Mouse (Mus musculus): ENCODE measurements around the gene 4930550C14Rik. TPM values are rescaled to one million over a fixed set of nuclear protein-coding genes. Genes with fewer than 3 reads are reported as not detected.

The 4930550C14Rik gene
- polyA plus RNA-seq, 1 experiment from 2014 or later: 0.16 TPM

DNA sequence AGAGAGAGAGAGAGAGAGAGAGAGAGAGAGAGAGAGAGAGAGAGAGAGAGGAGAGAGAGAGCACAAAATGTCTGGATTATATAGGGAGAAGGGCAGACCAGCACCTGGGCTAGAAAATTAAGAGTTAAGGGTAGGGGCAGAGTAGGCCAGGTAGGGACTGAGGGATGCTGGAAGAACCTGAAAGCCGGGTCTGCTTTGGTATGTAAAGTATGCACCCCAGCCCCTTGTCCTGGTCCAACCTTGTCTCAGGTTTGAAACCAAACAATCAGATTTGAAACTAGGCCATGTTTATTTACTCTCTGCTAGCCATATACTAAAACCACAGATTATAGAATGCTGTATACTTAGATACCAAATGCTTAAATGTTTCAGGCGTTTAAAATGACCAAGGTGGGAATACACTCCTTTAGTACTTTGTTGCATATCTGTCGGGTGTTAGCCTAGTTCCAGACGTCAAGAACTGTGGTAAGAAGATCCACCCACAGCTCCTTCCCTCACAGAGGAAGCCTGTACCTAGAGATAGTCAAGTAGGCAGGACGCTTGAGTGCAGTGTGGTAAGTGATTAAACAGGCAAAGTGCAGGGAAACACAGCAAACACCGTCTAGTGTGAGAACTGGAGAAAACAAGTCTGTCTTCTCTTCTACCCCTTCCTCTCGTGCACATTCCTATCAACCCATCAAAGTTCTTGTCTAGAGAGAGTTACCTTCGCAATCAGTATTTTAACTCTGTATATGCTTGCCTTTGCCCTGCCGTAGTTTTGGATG, 20.2 kb downstream of the 4930550C14Rik start:
- WGBS: 84% methylated on average over 9 of the region's 9 CpGs
- Histone ChIP-seq H3K27ac (ENCODE audit: low read depth, low read length) (no peak overlapping the region), H3K9me3 (ENCODE audit: control insufficient read depth, low read length) (no peaks in the 10 kb centered on the region), H3K9ac (replicated peaks; ENCODE audit: low read depth, low read length) (no peak overlapping the region), H3K4me1 (ENCODE audit: control insufficient read depth, insufficient read depth, low read length) (no peaks in the 10 kb centered on the region), H3K4me2 (ENCODE audit: low read depth, low read length) (no peak overlapping the region), H3K4me3 (ENCODE audit: low read depth, low read length) (no peak overlapping the region), H3K27me3 (ENCODE audit: control insufficient read depth, insufficient read depth, low read length) (no peaks in the 10 kb centered on the region), H3K36me3 (ENCODE audit: control insufficient read depth, insufficient read depth, low read length) (no peaks in the 10 kb centered on the region)
- no peak for ATAC-seq (ENCODE audit: low read depth)

DNA sequence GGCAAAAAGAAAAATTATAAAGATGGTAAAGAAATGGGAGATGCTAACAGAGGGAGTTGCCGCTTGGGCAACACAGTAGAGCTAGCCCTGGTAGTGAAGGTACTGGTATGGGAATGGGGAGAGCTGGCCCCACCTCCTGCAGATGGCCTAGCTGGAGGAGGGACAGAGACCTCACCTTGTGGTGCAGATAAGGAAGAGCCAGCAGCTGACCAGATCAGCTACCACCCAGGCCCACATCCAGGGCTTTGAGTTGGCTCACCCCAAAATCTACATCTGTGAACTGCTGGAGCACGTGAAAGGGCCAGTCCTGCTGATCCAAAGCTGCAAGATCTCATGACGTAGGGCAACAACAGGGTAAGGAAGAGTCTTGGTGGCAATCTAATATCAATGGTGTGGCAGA, 24.6 kb downstream of the 4930550C14Rik start:
- no peaks in the 10 kb centered on the region for H3K9me3 ChIP-seq (ENCODE audit: control insufficient read depth, low read length)
- no peaks in the 10 kb centered on the region for H3K4me1 ChIP-seq (ENCODE audit: control insufficient read depth, insufficient read depth, low read length)
- H3K4me3 ChIP-seq (ENCODE audit: low read depth, low read length): no peak overlapping the region
- 92% methylated on average over 3 of the region's 3 CpGs for WGBS
- no peaks in the 10 kb centered on the region for H3K36me3 ChIP-seq (ENCODE audit: control insufficient read depth, insufficient read depth, low read length)
- no peak overlapping the region for H3K4me2 ChIP-seq (ENCODE audit: low read depth, low read length)
- H3K27me3 ChIP-seq (ENCODE audit: control insufficient read depth, insufficient read depth, low read length): no peaks in the 10 kb centered on the region
- H3K9ac ChIP-seq (replicated peaks; ENCODE audit: low read depth, low read length): no peak overlapping the region
- no peak for ATAC-seq (ENCODE audit: low read depth)
- no peak overlapping the region for H3K27ac ChIP-seq (ENCODE audit: low read depth, low read length)

DNA sequence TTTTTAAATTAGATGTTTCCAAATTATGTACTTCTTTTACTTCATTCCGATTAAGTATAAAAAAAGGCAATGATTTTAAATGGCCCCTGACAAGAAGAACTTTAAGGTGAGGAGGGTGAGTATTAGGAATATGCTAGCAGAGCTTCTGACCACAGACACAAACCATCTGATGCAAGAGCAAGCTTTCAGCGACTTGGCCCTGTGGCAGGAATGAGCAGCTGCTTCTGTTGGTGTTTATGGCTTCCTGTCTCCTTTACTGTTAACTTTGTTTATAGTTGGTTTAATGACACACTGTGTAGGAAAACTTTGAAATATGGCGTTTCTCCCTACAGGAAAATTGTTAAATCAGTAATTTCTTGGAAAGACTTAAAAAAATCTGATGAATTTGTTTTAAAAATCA, 25.5 kb downstream of the 4930550C14Rik start:
- Histone ChIP-seq H3K27me3 (ENCODE audit: control insufficient read depth, insufficient read depth, low read length) (no peaks in the 10 kb centered on the region), H3K4me2 (ENCODE audit: low read depth, low read length) (no peak overlapping the region), H3K9ac (replicated peaks; ENCODE audit: low read depth, low read length) (no peak overlapping the region), H3K36me3 (ENCODE audit: control insufficient read depth, insufficient read depth, low read length) (no peaks in the 10 kb centered on the region), H3K9me3 (ENCODE audit: control insufficient read depth, low read length) (no peaks in the 10 kb centered on the region), H3K4me3 (ENCODE audit: low read depth, low read length) (no peak overlapping the region), H3K27ac (ENCODE audit: low read depth, low read length) (no peak overlapping the region), H3K4me1 (ENCODE audit: control insufficient read depth, insufficient read depth, low read length) (no peaks in the 10 kb centered on the region)
- ATAC-seq (ENCODE audit: low read depth): no peak
- WGBS: 70% methylated on average over 3 of the region's 3 CpGs

DNA sequence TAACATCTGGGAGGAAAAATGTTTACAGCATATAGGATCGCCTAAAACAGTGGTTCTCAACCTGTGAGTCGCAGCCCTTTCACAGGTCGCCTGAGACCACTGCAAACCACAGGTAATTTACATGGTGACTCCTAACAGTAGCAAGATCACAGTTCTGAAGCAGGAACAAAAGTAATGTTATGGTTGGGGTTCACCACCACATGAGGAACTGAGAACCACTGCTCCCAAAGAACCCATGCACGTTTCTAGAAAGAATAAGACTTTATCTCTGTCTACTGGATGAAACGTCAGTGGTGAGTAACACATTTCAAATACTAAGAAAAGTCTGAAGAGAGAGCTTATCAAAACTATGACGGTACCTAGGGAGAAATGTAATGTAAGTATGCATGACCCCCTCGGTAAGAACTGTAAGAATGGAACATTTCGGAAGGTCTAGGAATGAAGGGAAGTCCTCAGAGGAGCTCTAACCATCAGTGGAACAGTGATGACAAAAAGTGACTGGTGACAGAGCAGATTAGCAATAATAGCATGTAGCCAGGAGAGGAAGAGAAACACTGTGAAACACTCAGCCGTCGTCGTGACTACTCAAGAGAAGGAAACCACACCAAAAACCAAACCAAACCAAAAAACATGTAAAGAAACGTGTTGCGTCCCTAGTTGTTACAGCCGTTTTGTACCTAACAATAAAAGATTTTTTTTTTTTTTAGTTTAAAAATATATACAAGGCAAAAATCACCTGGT, 33.9 kb downstream of the 4930550C14Rik start:
- no peak overlapping the region for H3K4me2 ChIP-seq (ENCODE audit: low read depth, low read length)
- no peaks in the 10 kb centered on the region for H3K9me3 ChIP-seq (ENCODE audit: control insufficient read depth, low read length)
- no peak overlapping the region for H3K4me3 ChIP-seq (ENCODE audit: low read depth, low read length)
- 91% methylated on average over 14 of the region's 14 CpGs for WGBS
- H3K4me1 ChIP-seq (ENCODE audit: control insufficient read depth, insufficient read depth, low read length): no peaks in the 10 kb centered on the region
- ATAC-seq (ENCODE audit: low read depth): no peak
- H3K36me3 ChIP-seq (ENCODE audit: control insufficient read depth, insufficient read depth, low read length): peaks cover 5% of the 10 kb centered on the region; the same call in 1 of the 2 replicates
- no peaks in the 10 kb centered on the region for H3K27me3 ChIP-seq (ENCODE audit: control insufficient read depth, insufficient read depth, low read length)
- no peak overlapping the region for H3K9ac ChIP-seq (replicated peaks; ENCODE audit: low read depth, low read length)
- no peak overlapping the region for H3K27ac ChIP-seq (ENCODE audit: low read depth, low read length)

DNA sequence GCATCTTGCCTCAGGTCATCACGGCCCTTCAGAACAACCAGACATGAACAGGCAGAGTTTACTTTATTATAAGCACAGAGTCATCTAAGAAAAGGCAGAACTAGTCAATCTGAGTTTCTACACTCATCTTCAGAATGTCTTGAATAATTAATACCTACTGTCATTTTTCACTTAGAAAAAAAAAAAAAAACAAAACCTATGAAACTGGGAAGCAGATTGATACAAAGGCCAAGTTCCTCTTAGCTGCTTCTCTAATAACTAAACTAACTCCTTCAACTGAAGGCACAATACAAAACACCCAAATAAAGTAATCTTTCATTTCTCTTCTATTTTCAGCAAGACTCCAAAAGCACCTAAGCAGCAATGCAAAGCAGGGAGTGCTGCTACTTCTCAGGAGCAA, 48.5 kb downstream of the 4930550C14Rik start:
- no peaks in the 10 kb centered on the region for H3K9me3 ChIP-seq (ENCODE audit: control insufficient read depth, low read length)
- H3K27ac ChIP-seq (ENCODE audit: low read depth, low read length): no peak overlapping the region
- no peak overlapping the region for H3K4me3 ChIP-seq (ENCODE audit: low read depth, low read length)
- no peaks in the 10 kb centered on the region for H3K27me3 ChIP-seq (ENCODE audit: control insufficient read depth, insufficient read depth, low read length)
- no peak overlapping the region for H3K9ac ChIP-seq (replicated peaks; ENCODE audit: low read depth, low read length)
- H3K4me2 ChIP-seq (ENCODE audit: low read depth, low read length): no peak overlapping the region
- H3K4me1 ChIP-seq (ENCODE audit: control insufficient read depth, insufficient read depth, low read length): no peaks in the 10 kb centered on the region
- no peak for ATAC-seq (ENCODE audit: low read depth)
- 95% methylated on average over 1 of the region's 1 CpGs for WGBS
- H3K36me3 ChIP-seq (ENCODE audit: control insufficient read depth, insufficient read depth, low read length): peaks cover 27% of the 10 kb centered on the region

DNA sequence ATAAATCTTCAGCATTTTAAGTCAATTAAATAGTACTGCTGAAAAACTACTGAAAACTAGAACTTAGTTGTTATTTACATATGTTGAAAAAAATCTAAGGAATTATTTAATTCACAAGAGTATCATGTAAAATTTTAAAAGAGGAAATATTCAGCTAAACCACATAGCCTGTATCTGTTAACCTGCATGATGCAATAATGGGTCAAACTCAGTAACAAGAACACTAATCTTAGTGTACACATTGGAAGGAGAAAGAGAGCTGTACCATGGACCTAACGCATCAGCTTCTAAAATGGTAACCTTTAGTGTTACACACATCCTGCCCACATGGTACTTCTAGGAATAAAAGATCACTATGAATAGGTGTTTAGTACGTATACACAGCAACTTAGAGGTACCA, 49.9 kb downstream of the 4930550C14Rik start:
- Histone ChIP-seq H3K36me3 (ENCODE audit: control insufficient read depth, insufficient read depth, low read length) (peaks cover 32% of the 10 kb centered on the region), H3K27me3 (ENCODE audit: control insufficient read depth, insufficient read depth, low read length) (no peaks in the 10 kb centered on the region)

DNA sequence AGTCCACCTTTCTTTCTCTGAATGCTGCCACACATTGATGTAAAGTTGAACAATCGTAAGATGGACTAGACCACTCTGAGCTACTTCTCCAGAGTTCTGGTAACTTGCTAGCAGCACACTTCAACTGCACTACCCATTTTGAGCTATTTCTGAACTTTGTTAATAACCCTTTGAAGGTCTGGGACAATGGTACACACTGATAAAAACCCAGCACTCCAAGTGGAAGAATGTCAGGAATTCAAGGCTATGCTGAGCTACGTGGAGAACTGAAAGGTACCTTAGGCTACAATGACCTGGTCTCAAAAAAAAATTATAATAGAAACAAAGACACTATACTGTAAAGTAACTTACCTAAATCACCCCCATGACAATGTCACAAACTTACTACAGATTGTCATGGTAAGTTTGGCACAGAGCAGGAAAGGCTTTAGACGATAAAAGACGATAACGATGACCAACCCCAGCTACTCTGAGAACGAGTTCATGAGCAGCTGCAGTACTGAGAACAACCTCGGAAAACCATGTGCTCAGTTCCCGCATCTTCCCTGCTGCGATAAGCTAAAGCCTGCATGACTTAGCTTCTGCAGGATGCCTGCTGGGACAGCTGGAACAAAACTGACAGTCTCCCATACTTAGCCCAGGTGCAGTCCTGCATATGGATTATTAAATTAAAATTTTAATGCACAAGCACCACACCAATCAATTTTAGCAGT, 70.8 kb downstream of the 4930550C14Rik start:
- 84% methylated on average over 9 of the region's 9 CpGs for WGBS
- no peak overlapping the region for H3K9ac ChIP-seq (replicated peaks; ENCODE audit: low read depth, low read length)
- ATAC-seq (ENCODE audit: low read depth): no peak

More for the DNA sequence above, 49.9 kb downstream of the 4930550C14Rik start:
- Histone ChIP-seq H3K9me3 (ENCODE audit: control insufficient read depth, low read length) (no peaks in the 10 kb centered on the region), H3K27ac (ENCODE audit: low read depth, low read length) (no peak overlapping the region), H3K4me1 (ENCODE audit: control insufficient read depth, insufficient read depth, low read length) (no peaks in the 10 kb centered on the region), H3K4me2 (ENCODE audit: low read depth, low read length) (no peak overlapping the region), H3K9ac (replicated peaks; ENCODE audit: low read depth, low read length) (no peak overlapping the region), H3K4me3 (ENCODE audit: low read depth, low read length) (no peak overlapping the region)
- ATAC-seq (ENCODE audit: low read depth): no peak
- WGBS: 93% methylated on average over 2 of the region's 2 CpGs

More for the DNA sequence above, 70.8 kb downstream of the 4930550C14Rik start:
- H3K9me3 ChIP-seq (ENCODE audit: control insufficient read depth, low read length): no peaks in the 10 kb centered on the region
- H3K4me1 ChIP-seq (ENCODE audit: control insufficient read depth, insufficient read depth, low read length): no peaks in the 10 kb centered on the region
- H3K4me3 ChIP-seq (ENCODE audit: low read depth, low read length): no peak overlapping the region
- no peaks in the 10 kb centered on the region for H3K36me3 ChIP-seq (ENCODE audit: control insufficient read depth, insufficient read depth, low read length)
- H3K4me2 ChIP-seq (ENCODE audit: low read depth, low read length): no peak overlapping the region
- H3K27me3 ChIP-seq (ENCODE audit: control insufficient read depth, insufficient read depth, low read length): no peaks in the 10 kb centered on the region
- no peak overlapping the region for H3K27ac ChIP-seq (ENCODE audit: low read depth, low read length)

All from neural tube, embryonic 14.5 days (tissue).